Mouse (Mus musculus) thymus, adult 2 months (tissue): ENCODE results near the gene Npc2.

Source experiments
- CTCF ChIP-seq: fragments of 200-500 bp; IDR thresholded peaks from 2 replicates; pipeline ENCODE4 v1.5.1; 2012; ENCODE audit warnings: mild to moderate bottlenecking, control low read depth, low read length, moderate library complexity, borderline replicate concordance; ENCODE audit not compliant: control insufficient read depth, poor library complexity, insufficient read depth; ENCODE audit errors: extremely low read depth
- POLR2A ChIP-seq: fragments of 200-500 bp; IDR thresholded peaks from 2 replicates; pipeline ENCODE4 v1.6.1; 2012; ENCODE audit warnings: mild to moderate bottlenecking, low read length, control low read depth, moderate library complexity; ENCODE audit not compliant: control insufficient read depth, poor library complexity, insufficient read depth; ENCODE audit errors: extremely low read depth

DNA sequence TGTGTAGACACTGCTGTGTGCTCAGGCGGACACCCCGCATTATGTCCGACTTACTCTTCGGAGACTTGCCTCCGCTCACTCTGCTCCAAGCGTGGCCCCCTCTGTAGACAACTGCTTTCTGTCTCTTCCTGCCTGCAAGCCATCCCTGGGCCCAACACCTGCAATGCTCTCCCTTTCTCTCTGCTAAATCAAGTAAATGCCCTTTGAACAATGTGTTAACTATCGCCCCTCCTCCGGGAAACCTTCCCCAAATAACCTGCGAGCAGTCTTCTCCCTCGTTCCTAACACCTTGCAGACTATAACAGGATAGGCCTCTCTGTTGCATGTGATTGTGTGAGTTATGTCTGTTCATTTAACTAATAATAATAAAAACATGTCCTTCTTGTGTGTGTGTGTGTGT, 29.5 kb downstream of the Npc2 start:
- TF ChIP-seq CTCF = no peak
- TF ChIP-seq POLR2A = no peak
